Mouse (Mus musculus) heart, embryonic 13.5 days (tissue): ENCODE results near the gene Ptp4a2. TPM values are rescaled to one million over a fixed set of nuclear protein-coding genes. Genes with fewer than 3 reads are reported as not detected.

ENCODE experiments used
- ATAC-seq: fragments of 200-750 bp; cut with Nextera tagmentation; 2 replicates; pipeline ENCODE4 v1.8.0; 2017; ENCODE audit warnings: moderate TSS enrichment; ENCODE audit not compliant: insufficient number of reproducible peaks, low FRiP score, low TSS enrichment; ENCODE audit errors: extremely low read depth
- H3K27ac ChIP-seq: fragments of 300-500 bp; sonication (generic); replicated peaks from 2 replicates; pipeline ENCODE4 v1.5.1; 2015; ENCODE audit warnings: moderate library complexity, mild to moderate bottlenecking, inconsistent platforms
- H3K27me3 ChIP-seq: fragments of 300-500 bp; sonication (generic); replicated peaks from 2 replicates; pipeline ENCODE4 v1.6.1; 2015; ENCODE audit warnings: mild to moderate bottlenecking, inconsistent platforms
- H3K36me3 ChIP-seq: fragments of 300-500 bp; sonication (generic); 2 replicates; pipeline ENCODE4 v1.6.1; 2015; ENCODE audit warnings: mild to moderate bottlenecking, inconsistent platforms
- H3K4me1 ChIP-seq: fragments of 300-500 bp; sonication (generic); 2 replicates; pipeline ENCODE4 v1.6.1; 2015; ENCODE audit warnings: inconsistent platforms
- H3K4me2 ChIP-seq: fragments of 300-500 bp; sonication (generic); 2 replicates; pipeline ENCODE4 v1.6.1; 2015; ENCODE audit warnings: inconsistent platforms, mild to moderate bottlenecking, moderate library complexity
- H3K4me3 ChIP-seq: fragments of 300-500 bp; sonication (generic); 2 replicates; pipeline ENCODE4 v1.5.1; 2015; ENCODE audit warnings: moderate library complexity, mild to moderate bottlenecking, inconsistent platforms
- H3K9ac ChIP-seq: fragments of 300-500 bp; sonication (generic); 2 replicates; pipeline ENCODE4 v1.6.1; 2015; ENCODE audit warnings: inconsistent platforms, mild to moderate bottlenecking, moderate library complexity
- H3K9me3 ChIP-seq: fragments of 300-500 bp; sonication (generic); 2 replicates; pipeline ENCODE4 v1.6.1; 2016; ENCODE audit warnings: inconsistent platforms
- WGBS: fragments of 180-500 bp; shearing (Covaris S2); methylation state at CpG from one replicate; pipeline ENCODE4 v1.1.7; 2015; ENCODE audit warnings: mixed read lengths; 5-methylcytosine and 5-hydroxymethylcytosine counted together
- polyA plus RNA-seq: library from polyadenylated mRNA; unstranded; fragments of >200 nt; fragmentation: Nextera tagmentation; extraction: Ambion mirVana; gene quantifications from 2 replicates; pipeline ENCODE4 v1.2.1, GENCODE M21; 2015

The Ptp4a2 gene
- polyA plus RNA-seq, 1 experiment from 2014 or later, result 326 TPM

- H3K4me2 ChIP-seq, result no peak overlapping the region
- H3K4me3 ChIP-seq, result no peak overlapping the region
- no peak for ATAC-seq
- no peaks in the 10 kb centered on the region for H3K4me1 ChIP-seq
- no peaks in the 10 kb centered on the region for H3K9me3 ChIP-seq
- H3K27me3 ChIP-seq, result 0 out of 2 replicates have a peak, but pooled peaks cover 1% of the 10 kb centered on the region
- H3K36me3 ChIP-seq, result no peaks in the 10 kb centered on the region
- no peak overlapping the region for H3K27ac ChIP-seq
- H3K9ac ChIP-seq, result no peak overlapping the region
- 75% methylated on average over 1 of the region's 1 CpGs for WGBS
Observed at GRCm38 (mm10) chr4:129803368-129803767, 7.7 kb upstream of the Ptp4a2 start.

- no peak overlapping the region for H3K9ac ChIP-seq
- 83% methylated on average over 3 of the region's 3 CpGs for WGBS
- no peak overlapping the region for H3K27ac ChIP-seq
- no peaks in the 10 kb centered on the region for H3K36me3 ChIP-seq
- no peak overlapping the region for H3K4me3 ChIP-seq
- H3K9me3 ChIP-seq, result no peaks in the 10 kb centered on the region
- no peak overlapping the region for H3K4me2 ChIP-seq
- no peak for ATAC-seq
- no peaks in the 10 kb centered on the region for H3K27me3 ChIP-seq
- H3K4me1 ChIP-seq, result peaks cover under 1% of the 10 kb centered on the region; the same call in 1 of the 2 replicates
Observed at GRCm38 (mm10) chr4:129805059-129805458, 6.0 kb upstream of the Ptp4a2 start.

GRCm38 (mm10) chr4:129811605-129812468 lies 818 bp downstream of the Ptp4a2 start:
- H3K4me3 ChIP-seq, result peak overlapping the region; percentile 59
- no peaks in the 10 kb centered on the region for H3K27me3 ChIP-seq
- WGBS, result 63% methylated on average over 14 of the region's 14 CpGs
- peak overlapping the region; percentile 83 for H3K4me2 ChIP-seq
- peaks cover 22% of the 10 kb centered on the region for H3K4me1 ChIP-seq
- H3K9ac ChIP-seq, result peak overlapping the region; percentile 80
- no peaks in the 10 kb centered on the region for H3K9me3 ChIP-seq
- H3K27ac ChIP-seq, result peak overlapping the region; percentile 89
- no peak for ATAC-seq
- no peaks in the 10 kb centered on the region for H3K36me3 ChIP-seq

- Histone ChIP-seq H3K9me3 (no peaks in the 10 kb centered on the region), H3K4me3 (no peak overlapping the region), H3K4me2 (no peak overlapping the region), H3K4me1 (peaks cover 37% of the 10 kb centered on the region), H3K27me3 (no peaks in the 10 kb centered on the region), H3K9ac (peak overlapping the region; percentile 45; the same call in 1 of the 2 replicates), H3K36me3 (no peaks in the 10 kb centered on the region), H3K27ac (peak overlapping the region; percentile 96; the same call in 1 of the 2 replicates)
- ATAC-seq, result no peak
- 66% methylated on average over 6 of the region's 6 CpGs for WGBS
Observed at GRCm38 (mm10) chr4:129817591-129817990, 6.6 kb downstream of the Ptp4a2 start.

- no peak for ATAC-seq
- Histone ChIP-seq H3K9me3 (no peaks in the 10 kb centered on the region), H3K9ac (0 out of 2 replicates have a peak overlapping the region, but pooled peaks have one; percentile 88), H3K4me3 (no peak overlapping the region), H3K27ac (peak overlapping the region; percentile 96), H3K27me3 (no peaks in the 10 kb centered on the region), H3K36me3 (no peaks in the 10 kb centered on the region), H3K4me2 (peak overlapping the region; percentile 80), H3K4me1 (peaks cover 48% of the 10 kb centered on the region)
- WGBS, result 51% methylated on average over 10 of the region's 10 CpGs
Observed at GRCm38 (mm10) chr4:129818506-129819195, 7.6 kb downstream of the Ptp4a2 start.

- Histone ChIP-seq H3K4me3 (peak overlapping the region; percentile 95), H3K27ac (peak overlapping the region; percentile 99), H3K9me3 (no peaks in the 10 kb centered on the region), H3K4me1 (peaks cover 59% of the 10 kb centered on the region), H3K9ac (peak overlapping the region; percentile 99), H3K36me3 (no peaks in the 10 kb centered on the region), H3K4me2 (peak overlapping the region; percentile 80), H3K27me3 (no peaks in the 10 kb centered on the region)
- under 1% methylated on average over 54 of the region's 83 CpGs for WGBS
- peak; percentile 99 for ATAC-seq
Observed at GRCm38 (mm10) chr4:129819712-129820336, 8.8 kb downstream of the Ptp4a2 start.

GRCm38 (mm10) chr4:129820417-129821086 lies 9.5 kb downstream of the Ptp4a2 start:
- H3K9me3 ChIP-seq, result no peaks in the 10 kb centered on the region
- H3K4me1 ChIP-seq, result peaks cover 64% of the 10 kb centered on the region
- under 1% methylated on average over 55 of the region's 79 CpGs for WGBS
- no peaks in the 10 kb centered on the region for H3K36me3 ChIP-seq
- no peaks in the 10 kb centered on the region for H3K27me3 ChIP-seq
- peak; percentile 75 for ATAC-seq
- peak overlapping the region; percentile 95 for H3K4me3 ChIP-seq
- H3K27ac ChIP-seq, result peak overlapping the region; percentile 99
- peak overlapping the region; percentile 80 for H3K4me2 ChIP-seq
- H3K9ac ChIP-seq, result peak overlapping the region; percentile 99

- ATAC-seq, result no peak
- no peaks in the 10 kb centered on the region for H3K27me3 ChIP-seq
- H3K27ac ChIP-seq, result peak overlapping the region; percentile 99
- H3K9ac ChIP-seq, result peak overlapping the region; percentile 99
- H3K9me3 ChIP-seq, result no peaks in the 10 kb centered on the region
- H3K4me3 ChIP-seq, result peak overlapping the region; percentile 95
- under 1% methylated on average over 16 of the region's 16 CpGs for WGBS
- H3K4me1 ChIP-seq, result peaks cover 70% of the 10 kb centered on the region
- H3K36me3 ChIP-seq, result no peaks in the 10 kb centered on the region
- H3K4me2 ChIP-seq, result peak overlapping the region; percentile 80
Observed at GRCm38 (mm10) chr4:129821087-129821616, 10.1 kb downstream of the Ptp4a2 start.

GRCm38 (mm10) chr4:129822324-129822723 lies 11.3 kb downstream of the Ptp4a2 start:
- Histone ChIP-seq H3K27ac (peak overlapping the region; percentile 45; the same call in 1 of the 2 replicates), H3K9me3 (no peaks in the 10 kb centered on the region), H3K36me3 (no peaks in the 10 kb centered on the region), H3K9ac (peak overlapping the region; percentile 99), H3K4me1 (peaks cover 78% of the 10 kb centered on the region), H3K4me2 (peak overlapping the region; percentile 80), H3K27me3 (no peaks in the 10 kb centered on the region), H3K4me3 (peak overlapping the region; percentile 95)
- WGBS, result 32% methylated on average over 3 of the region's 3 CpGs
- ATAC-seq, result no peak

- H3K27ac ChIP-seq, result no peak overlapping the region
- H3K4me2 ChIP-seq, result peak overlapping the region; percentile 80
- WGBS, result 74% methylated on average over 4 of the region's 4 CpGs
Observed at GRCm38 (mm10) chr4:129823216-129823810, 12.3 kb downstream of the Ptp4a2 start.

More at GRCm38 (mm10) chr4:129823216-129823810, 12.3 kb downstream of the Ptp4a2 start:
- no peaks in the 10 kb centered on the region for H3K36me3 ChIP-seq
- peaks cover 78% of the 10 kb centered on the region for H3K4me1 ChIP-seq
- peak overlapping the region; percentile 95 for H3K4me3 ChIP-seq
- no peaks in the 10 kb centered on the region for H3K27me3 ChIP-seq
- ATAC-seq, result no peak
- no peaks in the 10 kb centered on the region for H3K9me3 ChIP-seq
- no peak overlapping the region; the same call in none of the 2 replicates for H3K9ac ChIP-seq
